Mouse (Mus musculus): ENCODE measurements at regions not wholly inside any gene's neighbourhood (a gene's known extent, or its start where the extent isn't known, plus 50 kb on each side); places are given as distances from the start of the nearest gene placed in this dataset.

GRCm38 (mm10) chr5:51830551-51830950, 263.0 kb upstream of the Ppargc1a start:
- ATAC-seq (ENCODE audit: low FRiP score, low read depth) (no peak), DNase-seq (ENCODE audit: low spot score) (no peak)
- Histone ChIP-seq H3K9me3 (ENCODE audit: control insufficient read depth, low read length) (no peaks in the 10 kb centered on the region), H3K4me3 (replicated peaks; ENCODE audit: low read length) (no peak overlapping the region), H3K9ac (ENCODE audit: low read depth, low read length, severe bottlenecking) (no peak overlapping the region), H3K4me1 (ENCODE audit: control insufficient read depth, insufficient read depth, low read length) (no peaks in the 10 kb centered on the region), H3K4me2 (replicated peaks; ENCODE audit: low read depth, low read length, severe bottlenecking) (no peak overlapping the region), H3K27me3 (ENCODE audit: control insufficient read depth, insufficient read depth, low read length) (no peaks in the 10 kb centered on the region), H3K27ac (replicated peaks; ENCODE audit: low read depth, low read length) (no peak overlapping the region), H3K36me3 (ENCODE audit: control insufficient read depth, insufficient read depth, low read length) (no peaks in the 10 kb centered on the region)
- WGBS, result 41% methylated on average over 6 of the region's 6 CpGs
- no peak for TF ChIP-seq POLR2A (IDR thresholded peaks at IDR 0.05; ENCODE audit: borderline replicate concordance, extremely low read depth, insufficient read depth, insufficient read length)

DNA sequence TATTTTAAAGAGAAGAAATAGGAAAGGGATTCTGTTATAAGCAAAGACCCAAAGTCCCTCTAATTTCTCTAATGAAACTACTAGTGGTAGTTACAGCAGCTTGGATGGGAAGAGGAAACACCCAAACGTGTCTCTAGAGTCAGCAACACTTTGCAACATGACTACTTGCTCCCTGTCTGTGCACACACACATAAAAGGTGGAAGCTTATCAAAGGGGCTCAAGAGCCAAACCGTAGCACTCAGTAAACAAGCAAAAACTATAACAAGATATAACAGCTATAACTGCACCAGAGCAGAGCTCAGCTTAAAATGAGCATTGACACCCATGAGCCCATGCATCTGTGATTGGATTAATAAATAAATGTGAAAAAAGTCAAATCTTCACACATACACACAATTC, 262.5 kb upstream of the Ppargc1a start:
- DNase-seq (ENCODE audit: low spot score) (no peak), ATAC-seq (ENCODE audit: low FRiP score, low read depth) (no peak)
- no peak for TF ChIP-seq POLR2A (IDR thresholded peaks at IDR 0.05; ENCODE audit: borderline replicate concordance, extremely low read depth, insufficient read depth, insufficient read length)
- no peak overlapping the region for H3K9ac ChIP-seq (ENCODE audit: low read depth, low read length, severe bottlenecking)
- H3K9me3 ChIP-seq (ENCODE audit: control insufficient read depth, low read length), result no peaks in the 10 kb centered on the region
- no peaks in the 10 kb centered on the region for H3K4me1 ChIP-seq (ENCODE audit: control insufficient read depth, insufficient read depth, low read length)
- no peak overlapping the region for H3K4me3 ChIP-seq (replicated peaks; ENCODE audit: low read length)
- no peak overlapping the region for H3K27ac ChIP-seq (replicated peaks; ENCODE audit: low read depth, low read length)
- no peaks in the 10 kb centered on the region for H3K27me3 ChIP-seq (ENCODE audit: control insufficient read depth, insufficient read depth, low read length)
- no peaks in the 10 kb centered on the region for H3K36me3 ChIP-seq (ENCODE audit: control insufficient read depth, insufficient read depth, low read length)
- H3K4me2 ChIP-seq (replicated peaks; ENCODE audit: low read depth, low read length, severe bottlenecking), result no peak overlapping the region
- 48% methylated on average over 2 of the region's 2 CpGs for WGBS

GRCm38 (mm10) chr5:51829606-51830005, 262.1 kb upstream of the Ppargc1a start:
- WGBS, result 60% methylated on average over 3 of the region's 3 CpGs
- H3K4me2 ChIP-seq (replicated peaks; ENCODE audit: low read depth, low read length, severe bottlenecking), result no peak overlapping the region
- no peaks in the 10 kb centered on the region for H3K36me3 ChIP-seq (ENCODE audit: control insufficient read depth, insufficient read depth, low read length)
- no peak overlapping the region for H3K27ac ChIP-seq (replicated peaks; ENCODE audit: low read depth, low read length)
- no peaks in the 10 kb centered on the region for H3K4me1 ChIP-seq (ENCODE audit: control insufficient read depth, insufficient read depth, low read length)
- no peak overlapping the region for H3K9ac ChIP-seq (ENCODE audit: low read depth, low read length, severe bottlenecking)
- no peaks in the 10 kb centered on the region for H3K27me3 ChIP-seq (ENCODE audit: control insufficient read depth, insufficient read depth, low read length)
- no peak overlapping the region for H3K4me3 ChIP-seq (replicated peaks; ENCODE audit: low read length)
- DNase-seq (ENCODE audit: low spot score) (no peak), ATAC-seq (ENCODE audit: low FRiP score, low read depth) (no peak)
- no peak for TF ChIP-seq POLR2A (IDR thresholded peaks at IDR 0.05; ENCODE audit: borderline replicate concordance, extremely low read depth, insufficient read depth, insufficient read length)
- no peaks in the 10 kb centered on the region for H3K9me3 ChIP-seq (ENCODE audit: control insufficient read depth, low read length)

GRCm38 (mm10) chr5:51829020-51829419, 261.5 kb upstream of the Ppargc1a start:
- WGBS, result 37% methylated on average over 5 of the region's 5 CpGs
- H3K4me3 ChIP-seq (replicated peaks; ENCODE audit: low read length), result no peak overlapping the region
- ATAC-seq (ENCODE audit: low FRiP score, low read depth), result no peak

GRCm38 (mm10) chr5:51826269-51826668, 258.7 kb upstream of the Ppargc1a start:
- ATAC-seq (ENCODE audit: low FRiP score, low read depth) (no peak), DNase-seq (ENCODE audit: low spot score) (no peak)
- no peaks in the 10 kb centered on the region for H3K4me1 ChIP-seq (ENCODE audit: control insufficient read depth, insufficient read depth, low read length)
- H3K36me3 ChIP-seq (ENCODE audit: control insufficient read depth, insufficient read depth, low read length), result no peaks in the 10 kb centered on the region
- H3K9me3 ChIP-seq (ENCODE audit: control insufficient read depth, low read length), result no peaks in the 10 kb centered on the region
- H3K4me3 ChIP-seq (replicated peaks; ENCODE audit: low read length), result no peak overlapping the region
- H3K27ac ChIP-seq (replicated peaks; ENCODE audit: low read depth, low read length), result no peak overlapping the region
- H3K4me2 ChIP-seq (replicated peaks; ENCODE audit: low read depth, low read length, severe bottlenecking), result no peak overlapping the region
- H3K27me3 ChIP-seq (ENCODE audit: control insufficient read depth, insufficient read depth, low read length), result no peaks in the 10 kb centered on the region
- H3K9ac ChIP-seq (ENCODE audit: low read depth, low read length, severe bottlenecking), result no peak overlapping the region
- 65% methylated on average over 1 of the region's 1 CpGs for WGBS
- TF ChIP-seq POLR2A (IDR thresholded peaks at IDR 0.05; ENCODE audit: borderline replicate concordance, extremely low read depth, insufficient read depth, insufficient read length), result no peak

More at GRCm38 (mm10) chr5:51829020-51829419, 261.5 kb upstream of the Ppargc1a start:
- no peak for TF ChIP-seq POLR2A (IDR thresholded peaks at IDR 0.05; ENCODE audit: borderline replicate concordance, extremely low read depth, insufficient read depth, insufficient read length)
- no peak for DNase-seq (ENCODE audit: low spot score)
- no peaks in the 10 kb centered on the region for H3K4me1 ChIP-seq (ENCODE audit: control insufficient read depth, insufficient read depth, low read length)
- H3K9me3 ChIP-seq (ENCODE audit: control insufficient read depth, low read length), result no peaks in the 10 kb centered on the region
- H3K4me2 ChIP-seq (replicated peaks; ENCODE audit: low read depth, low read length, severe bottlenecking), result no peak overlapping the region
- H3K9ac ChIP-seq (ENCODE audit: low read depth, low read length, severe bottlenecking), result no peak overlapping the region
- H3K27ac ChIP-seq (replicated peaks; ENCODE audit: low read depth, low read length), result no peak overlapping the region
- no peaks in the 10 kb centered on the region for H3K27me3 ChIP-seq (ENCODE audit: control insufficient read depth, insufficient read depth, low read length)
- no peaks in the 10 kb centered on the region for H3K36me3 ChIP-seq (ENCODE audit: control insufficient read depth, insufficient read depth, low read length)

- no peak for DNase-seq (ENCODE audit: low spot score)
- no peaks in the 10 kb centered on the region for H3K36me3 ChIP-seq (ENCODE audit: control insufficient read depth, insufficient read depth, low read length)
- H3K4me2 ChIP-seq (replicated peaks; ENCODE audit: low read depth, low read length, severe bottlenecking), result no peak overlapping the region
- H3K4me3 ChIP-seq (replicated peaks; ENCODE audit: low read length), result no peak overlapping the region
- H3K9ac ChIP-seq (ENCODE audit: low read depth, low read length, severe bottlenecking), result no peak overlapping the region
- no peaks in the 10 kb centered on the region for H3K9me3 ChIP-seq (ENCODE audit: control insufficient read depth, low read length)
- WGBS, result 95% methylated on average over 3 of the region's 3 CpGs
- no peak overlapping the region for H3K27ac ChIP-seq (replicated peaks; ENCODE audit: low read depth, low read length)
- H3K27me3 ChIP-seq (ENCODE audit: control insufficient read depth, insufficient read depth, low read length), result no peaks in the 10 kb centered on the region
- TF ChIP-seq POLR2A (IDR thresholded peaks at IDR 0.05; ENCODE audit: borderline replicate concordance, extremely low read depth, insufficient read depth, insufficient read length), result no peak
- no peak for ATAC-seq (ENCODE audit: low FRiP score, low read depth)
- H3K4me1 ChIP-seq (ENCODE audit: control insufficient read depth, insufficient read depth, low read length), result no peaks in the 10 kb centered on the region
Measured at GRCm38 (mm10) chr5:51825584-51826088, 258.1 kb upstream of the Ppargc1a start.

All from limb, embryonic 14.5 days (tissue).